Mouse (Mus musculus): ENCODE measurements around the gene Glis1.

DNA sequence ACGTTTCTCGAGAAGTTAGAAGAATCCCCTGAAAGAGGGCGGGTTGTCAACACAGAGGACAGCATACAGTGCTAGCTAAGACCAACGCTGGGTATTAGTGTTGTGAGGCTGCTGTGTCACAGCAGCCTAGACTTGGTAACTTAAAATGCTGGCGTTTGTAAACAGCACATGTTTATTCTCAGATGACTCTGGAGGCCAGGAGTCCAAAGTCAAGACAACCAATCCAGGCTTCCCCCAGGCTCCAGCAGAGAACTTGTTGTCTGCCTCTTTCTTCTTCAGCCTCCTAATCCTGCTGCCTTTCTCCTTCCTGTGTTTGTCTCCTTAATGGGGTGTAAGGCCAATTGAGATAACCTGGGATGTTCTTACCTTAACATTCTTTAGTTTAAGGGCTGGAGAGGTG lies 110.5 kb downstream of the Glis1 start:
- no peak for TF ChIP-seq CTCF (IDR thresholded peaks at IDR 0.05; ENCODE audit: low read depth)
- TF ChIP-seq EP300 (optimal IDR thresholded peaks at IDR 0.05): no peak
